Mouse (Mus musculus): ENCODE measurements around the gene Csmd2. TPM values are rescaled to one million over a fixed set of nuclear protein-coding genes. Genes with fewer than 3 reads are reported as not detected.

The Csmd2 gene
- total and polyA plus RNA-seq, 3 experiments: 0.11 TPM; not detected in 2

DNA sequence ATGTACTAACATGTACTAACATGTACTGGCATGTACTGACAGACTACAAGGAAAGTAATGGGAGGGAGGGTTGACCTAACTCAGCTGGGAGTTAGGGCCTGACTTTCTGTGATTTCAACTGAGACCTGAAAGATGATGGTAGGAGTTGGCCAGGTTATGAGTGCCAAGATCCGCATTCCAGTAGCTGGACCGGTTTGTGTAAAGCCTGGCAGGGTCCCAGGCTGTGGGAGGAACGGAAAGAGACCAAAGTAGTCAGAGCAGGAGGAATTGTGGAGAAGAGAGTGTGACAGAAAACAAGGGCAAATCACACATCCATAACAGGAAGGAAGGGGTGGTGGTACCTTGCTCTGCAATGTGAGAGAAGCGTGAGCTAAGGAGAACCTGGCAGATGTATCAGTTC, 588.2 kb downstream of the Csmd2 start:
- H3K27me3 ChIP-seq (ENCODE audit: insufficient read depth, low read length): no peaks in the 10 kb centered on the region
- no peaks in the 10 kb centered on the region for H3K4me1 ChIP-seq (ENCODE audit: insufficient read depth, low read depth, low read length)
- ATAC-seq (ENCODE audit: extremely low read depth, insufficient number of reproducible peaks, low FRiP score, poor library complexity, severe bottlenecking) (no peak), DNase-seq (ENCODE audit: low spot score) (no peak)
- peaks cover 13% of the 10 kb centered on the region for H3K9me3 ChIP-seq (replicated peaks)
- no peaks in the 10 kb centered on the region for H3K36me3 ChIP-seq (replicated peaks)
- H3K4me3 ChIP-seq (ENCODE audit: low read depth, low read length): no peak overlapping the region
- no peak for TF ChIP-seq POLR2AphosphoS5 (IDR thresholded peaks at IDR 0.05; ENCODE audit: insufficient replicate concordance, low read depth, low read length)
- no peak for TF ChIP-seq GATA2 (IDR thresholded peaks at IDR 0.05; ENCODE audit: borderline replicate concordance, low read depth, low read length)
- TF ChIP-seq GATA1 (IDR thresholded peaks at IDR 0.05; ENCODE audit: borderline replicate concordance, low read length): no peak
- TF ChIP-seq TAL1 (conservative IDR thresholded peaks at IDR 0.05; ENCODE audit: low read depth, low read length): no peak
- no peak for TF ChIP-seq CTCF (IDR thresholded peaks at IDR 0.05; ENCODE audit: low read depth, low read length)

DNA sequence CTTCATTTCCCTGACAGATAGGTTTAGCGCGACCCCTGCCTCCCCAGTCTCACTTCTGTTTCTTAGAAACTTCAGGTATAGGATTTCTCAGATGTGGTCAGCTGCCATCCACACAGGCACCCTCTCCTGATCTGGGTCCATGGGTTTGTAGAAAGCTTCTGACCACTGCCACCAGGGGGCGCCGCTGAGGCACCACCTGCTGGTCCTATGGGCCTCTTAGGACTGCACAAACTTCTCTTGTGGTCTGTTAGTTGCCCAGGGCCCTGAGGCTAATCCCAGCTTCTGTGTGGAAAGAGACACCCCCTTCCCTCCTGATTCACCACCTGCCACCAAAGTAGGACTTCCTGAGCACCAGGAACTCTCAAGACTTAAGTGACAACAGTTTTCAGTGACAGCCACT, 591.5 kb downstream of the Csmd2 start:
- DNase-seq (ENCODE audit: low spot score): no peak
- peaks cover 22% of the 10 kb centered on the region for H3K9me3 ChIP-seq (replicated peaks)
- H3K36me3 ChIP-seq (replicated peaks): peaks cover under 1% of the 10 kb centered on the region
- TF ChIP-seq TAL1 (conservative IDR thresholded peaks at IDR 0.05; ENCODE audit: low read depth, low read length) (no peak), CTCF (IDR thresholded peaks at IDR 0.05; ENCODE audit: low read depth, low read length) (peak; percentile 22; the same call in 1 of the 2 replicates), POLR2AphosphoS5 (IDR thresholded peaks at IDR 0.05; ENCODE audit: insufficient replicate concordance, low read depth, low read length) (no peak), GATA1 (IDR thresholded peaks at IDR 0.05; ENCODE audit: borderline replicate concordance, low read length) (no peak)
- no peak for ATAC-seq (ENCODE audit: extremely low read depth, insufficient number of reproducible peaks, low FRiP score, poor library complexity, severe bottlenecking)
- no peak overlapping the region for H3K4me3 ChIP-seq (ENCODE audit: low read depth, low read length)
- H3K27me3 ChIP-seq (ENCODE audit: insufficient read depth, low read length): no peaks in the 10 kb centered on the region
- no peaks in the 10 kb centered on the region for H3K4me1 ChIP-seq (ENCODE audit: insufficient read depth, low read depth, low read length)

DNA sequence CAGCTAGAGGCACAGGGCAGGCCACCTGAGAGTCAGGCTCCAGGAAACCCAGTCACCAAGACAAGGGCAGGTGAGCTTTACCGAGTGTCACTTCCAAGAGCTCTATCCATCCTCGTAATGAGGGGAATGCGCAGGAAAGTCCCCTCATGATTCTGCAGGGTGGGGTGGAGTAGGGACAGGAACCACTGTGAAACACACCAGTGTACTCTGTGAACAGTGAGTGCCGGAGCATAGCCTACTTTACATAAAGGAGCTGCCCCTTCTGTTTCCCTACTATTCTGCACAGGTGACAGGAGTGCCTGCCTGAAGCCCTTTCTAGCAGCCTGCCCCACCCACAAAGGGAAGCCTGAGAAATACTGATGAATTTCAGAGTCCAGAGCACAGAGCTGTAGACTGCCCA, 605.6 kb downstream of the Csmd2 start:
- DNase-seq (ENCODE audit: low spot score) (no peak), ATAC-seq (ENCODE audit: extremely low read depth, insufficient number of reproducible peaks, low FRiP score, poor library complexity, severe bottlenecking) (no peak)
- H3K27me3 ChIP-seq (ENCODE audit: insufficient read depth, low read length): no peaks in the 10 kb centered on the region

GRCm38 (mm10) chr4:128594062-128594461, 606.4 kb downstream of the Csmd2 start:
- H3K36me3 ChIP-seq (replicated peaks): peaks cover 44% of the 10 kb centered on the region
- no peak for DNase-seq (ENCODE audit: low spot score)
- ATAC-seq (ENCODE audit: extremely low read depth, insufficient number of reproducible peaks, low FRiP score, poor library complexity, severe bottlenecking): no peak

More for the DNA sequence above, 605.6 kb downstream of the Csmd2 start:
- Histone ChIP-seq H3K4me1 (ENCODE audit: insufficient read depth, low read depth, low read length) (peaks cover 3% of the 10 kb centered on the region; the same call in 1 of the 2 replicates), H3K4me3 (ENCODE audit: low read depth, low read length) (no peak overlapping the region), H3K36me3 (replicated peaks) (peaks cover 50% of the 10 kb centered on the region), H3K9me3 (replicated peaks) (no peaks in the 10 kb centered on the region)
- TF ChIP-seq TAL1 (conservative IDR thresholded peaks at IDR 0.05; ENCODE audit: low read depth, low read length): no peak
- no peak for TF ChIP-seq GATA1 (IDR thresholded peaks at IDR 0.05; ENCODE audit: borderline replicate concordance, low read length)
- no peak for TF ChIP-seq GATA2 (IDR thresholded peaks at IDR 0.05; ENCODE audit: borderline replicate concordance, low read depth, low read length)
- no peak for TF ChIP-seq CTCF (IDR thresholded peaks at IDR 0.05; ENCODE audit: low read depth, low read length)
- TF ChIP-seq POLR2AphosphoS5 (IDR thresholded peaks at IDR 0.05; ENCODE audit: insufficient replicate concordance, low read depth, low read length): no peak

GRCm38 (mm10) chr4:128597801-128598560, 610.3 kb downstream of the Csmd2 start:
- no peak for DNase-seq (ENCODE audit: low spot score)
- peaks cover 3% of the 10 kb centered on the region; the same call in 1 of the 2 replicates for H3K4me1 ChIP-seq (ENCODE audit: insufficient read depth, low read depth, low read length)
- peaks cover 35% of the 10 kb centered on the region for H3K36me3 ChIP-seq (replicated peaks)
- no peak for ATAC-seq (ENCODE audit: extremely low read depth, insufficient number of reproducible peaks, low FRiP score, poor library complexity, severe bottlenecking)
- no peaks in the 10 kb centered on the region for H3K27me3 ChIP-seq (ENCODE audit: insufficient read depth, low read length)
- no peak overlapping the region for H3K4me3 ChIP-seq (ENCODE audit: low read depth, low read length)
- no peak for TF ChIP-seq POLR2AphosphoS5 (IDR thresholded peaks at IDR 0.05; ENCODE audit: insufficient replicate concordance, low read depth, low read length)
- TF ChIP-seq CTCF (IDR thresholded peaks at IDR 0.05; ENCODE audit: low read depth, low read length): no peak
- TF ChIP-seq GATA1 (IDR thresholded peaks at IDR 0.05; ENCODE audit: borderline replicate concordance, low read length): no peak
- no peak for TF ChIP-seq TAL1 (conservative IDR thresholded peaks at IDR 0.05; ENCODE audit: low read depth, low read length)
- TF ChIP-seq GATA2 (IDR thresholded peaks at IDR 0.05; ENCODE audit: borderline replicate concordance, low read depth, low read length): no peak
- H3K9me3 ChIP-seq (replicated peaks): no peaks in the 10 kb centered on the region

More at GRCm38 (mm10) chr4:128594062-128594461, 606.4 kb downstream of the Csmd2 start:
- H3K9me3 ChIP-seq (replicated peaks): no peaks in the 10 kb centered on the region
- H3K4me3 ChIP-seq (ENCODE audit: low read depth, low read length): no peak overlapping the region
- H3K4me1 ChIP-seq (ENCODE audit: insufficient read depth, low read depth, low read length): peaks cover 3% of the 10 kb centered on the region; the same call in 1 of the 2 replicates
- no peak for TF ChIP-seq GATA2 (IDR thresholded peaks at IDR 0.05; ENCODE audit: borderline replicate concordance, low read depth, low read length)
- TF ChIP-seq POLR2AphosphoS5 (IDR thresholded peaks at IDR 0.05; ENCODE audit: insufficient replicate concordance, low read depth, low read length): no peak
- no peak for TF ChIP-seq CTCF (IDR thresholded peaks at IDR 0.05; ENCODE audit: low read depth, low read length)
- no peak for TF ChIP-seq TAL1 (conservative IDR thresholded peaks at IDR 0.05; ENCODE audit: low read depth, low read length)
- TF ChIP-seq GATA1 (IDR thresholded peaks at IDR 0.05; ENCODE audit: borderline replicate concordance, low read length): no peak
- no peaks in the 10 kb centered on the region for H3K27me3 ChIP-seq (ENCODE audit: insufficient read depth, low read length)

GRCm38 (mm10) chr4:128606586-128606985, 618.9 kb downstream of the Csmd2 start:
- H3K4me3 ChIP-seq (ENCODE audit: low read depth, low read length): no peak overlapping the region
- peaks cover 23% of the 10 kb centered on the region for H3K4me1 ChIP-seq (ENCODE audit: insufficient read depth, low read depth, low read length)
- TF ChIP-seq GATA2 (IDR thresholded peaks at IDR 0.05; ENCODE audit: borderline replicate concordance, low read depth, low read length) (no peak), GATA1 (IDR thresholded peaks at IDR 0.05; ENCODE audit: borderline replicate concordance, low read length) (no peak), POLR2AphosphoS5 (IDR thresholded peaks at IDR 0.05; ENCODE audit: insufficient replicate concordance, low read depth, low read length) (no peak), TAL1 (conservative IDR thresholded peaks at IDR 0.05; ENCODE audit: low read depth, low read length) (no peak), CTCF (IDR thresholded peaks at IDR 0.05; ENCODE audit: low read depth, low read length) (no peak)
- no peaks in the 10 kb centered on the region for H3K9me3 ChIP-seq (replicated peaks)
- ATAC-seq (ENCODE audit: extremely low read depth, insufficient number of reproducible peaks, low FRiP score, poor library complexity, severe bottlenecking): no peak
- H3K27me3 ChIP-seq (ENCODE audit: insufficient read depth, low read length): no peaks in the 10 kb centered on the region
- DNase-seq (ENCODE audit: low spot score): no peak
- peaks cover 56% of the 10 kb centered on the region for H3K36me3 ChIP-seq (replicated peaks)
